8 mouse cellular contexts compared by ENCODE assay signal in genomic region chr11:68940516-68940915, GRCm38 (mm10). TPM values are rescaled to one million over a fixed set of nuclear protein-coding genes. Genes with fewer than 3 reads are reported as not detected.
DNase-seq lines count a peak whose midpoint lies in the region; ATAC-seq and TF ChIP-seq lines count a peak whose summit lies in the region.

No protein-coding gene starts in this region.

- H3K27me3 ChIP-seq in liver, embryonic 11.5 days (replicated peaks; ENCODE audit: control insufficient read depth, insufficient read depth, low read length) = no peaks in the 10 kb centered on the region
- no peaks in the 10 kb centered on the region for H3K27me3 ChIP-seq in forebrain, postnatal 0 days (ENCODE audit: insufficient read depth, low read length)
- no peaks in the 10 kb centered on the region for H3K27me3 ChIP-seq in neural tube, embryonic 15.5 days (replicated peaks)

- no peak for DNase-seq in liver, embryonic 11.5 days (ENCODE audit: low spot score)
- no peak for DNase-seq in liver
- DNase-seq in forebrain, postnatal 0 days = no peak
- DNase-seq in kidney, postnatal 4 days = peak; percentile 60 to 74
- DNase-seq in spleen, postnatal 10 days (ENCODE audit: low spot score in 2 of 2) = no peak
- DNase-seq in embryo, embryonic 9.5 days (ENCODE audit: extremely low spot score) = no peak
- no peak for DNase-seq in left cerebral cortex, adult 8-10 months (ENCODE audit: low spot score in 2 of 2)

- 71% methylated on average over 4 of the region's 4 CpGs for WGBS in liver, embryonic 11.5 days
- WGBS in forebrain, postnatal 0 days = 52% methylated on average over 4 of the region's 4 CpGs
- 50% methylated on average over 4 of the region's 4 CpGs for WGBS in neural tube, embryonic 15.5 days

- H3K4me2 ChIP-seq in liver, embryonic 11.5 days = peak overlapping the region; percentile 59
- peak overlapping the region; percentile 58 for H3K4me2 ChIP-seq in forebrain, postnatal 0 days (ENCODE audit: low read depth)
- H3K4me2 ChIP-seq in neural tube, embryonic 15.5 days = peak overlapping the region; percentile 65

- H3K9ac ChIP-seq in liver, embryonic 11.5 days (ENCODE audit: low read depth, low read length) = peak overlapping the region; percentile 51; the same call in 1 of the 2 replicates
- H3K9ac ChIP-seq in forebrain, postnatal 0 days = peak overlapping the region; percentile 64
- H3K9ac ChIP-seq in neural tube, embryonic 15.5 days (replicated peaks) = peak overlapping the region; percentile 65

- no peak for ATAC-seq in liver, embryonic 11.5 days (replicated peaks; ENCODE audit: low FRiP score)
- ATAC-seq in forebrain, postnatal 0 days = no peak
- no peak for ATAC-seq in neural tube, embryonic 15.5 days (ENCODE audit: low FRiP score)

- H3K4me1 ChIP-seq in liver, embryonic 11.5 days (replicated peaks; ENCODE audit: control insufficient read depth, insufficient read depth, low read length) = peaks cover 8% of the 10 kb centered on the region
- peaks cover 4% of the 10 kb centered on the region; the same call in 1 of the 2 replicates for H3K4me1 ChIP-seq in forebrain, postnatal 0 days (ENCODE audit: insufficient read depth)
- H3K4me1 ChIP-seq in neural tube, embryonic 15.5 days = peaks cover 20% of the 10 kb centered on the region

- peak overlapping the region; percentile 46 for H3K4me3 ChIP-seq in liver, embryonic 11.5 days (ENCODE audit: low read depth, low read length)
- H3K4me3 ChIP-seq in forebrain, postnatal 0 days (ENCODE audit: low read depth, low read length) = peak overlapping the region; percentile 54
- H3K4me3 ChIP-seq in neural tube, embryonic 15.5 days (replicated peaks) = peak overlapping the region; percentile 55

- H3K9me3 ChIP-seq in liver, embryonic 11.5 days (ENCODE audit: control insufficient read depth, low read length) = no peaks in the 10 kb centered on the region
- H3K9me3 ChIP-seq in forebrain, postnatal 0 days (ENCODE audit: low read length) = no peaks in the 10 kb centered on the region
- H3K9me3 ChIP-seq in neural tube, embryonic 15.5 days (replicated peaks) = no peaks in the 10 kb centered on the region

- H3K27ac ChIP-seq in liver, embryonic 11.5 days (ENCODE audit: low read depth, low read length) = no peak overlapping the region
- H3K27ac ChIP-seq in forebrain, postnatal 0 days (ENCODE audit: low read depth, low read length) = peak overlapping the region; percentile 84; the same call in 1 of the 2 replicates
- H3K27ac ChIP-seq in neural tube, embryonic 15.5 days (replicated peaks) = peak overlapping the region; percentile 87

- TF ChIP-seq CTCF in forebrain, postnatal 0 days (IDR thresholded peaks at IDR 0.05; ENCODE audit: low read depth) = no peak

- H3K36me3 ChIP-seq in liver, embryonic 11.5 days (ENCODE audit: control insufficient read depth, insufficient read depth, low read length) = no peaks in the 10 kb centered on the region
- no peaks in the 10 kb centered on the region for H3K36me3 ChIP-seq in forebrain, postnatal 0 days (ENCODE audit: insufficient read depth)
- peaks cover 8% of the 10 kb centered on the region; the same call in 1 of the 2 replicates for H3K36me3 ChIP-seq in neural tube, embryonic 15.5 days

RNA-seq across cellular contexts. Expression of gene Odf4, which starts 13.6 kb away (rescaled TPM):
- not detected in 2 replicates for polyA plus RNA-seq in liver, embryonic 11.5 days (2014; fragmentation: Nextera tagmentation; extraction: Ambion mirVana)
- 0.77 and 2.0 TPM in 2 replicates for total RNA-seq in forebrain, postnatal 0 days (2014; rRNA removed)
- 0.42 TPM in 1 of 2 replicates, not detected in the other for polyA plus RNA-seq in forebrain, postnatal 0 days (2015; fragmentation: Nextera tagmentation; extraction: Ambion mirVana)
- 0.64 and 1.3 TPM in 2 replicates for polyA plus RNA-seq in neural tube, embryonic 15.5 days (2015; fragmentation: Nextera tagmentation; extraction: Ambion mirVana)
- total RNA-seq in left cerebral cortex, adult 8-10 months (2022) = 1 to 10 TPM; 1.1 to 2.2 (median 1.7) TPM

RNA-seq across cellular contexts. Expression of gene Arhgef15, which starts 16.8 kb away (rescaled TPM):
- polyA plus RNA-seq in liver, embryonic 11.5 days (2014; fragmentation: Nextera tagmentation; extraction: Ambion mirVana) = 5.8 and 6.8 TPM in 2 replicates
- total RNA-seq in forebrain, postnatal 0 days (2014; rRNA removed) = 12.0 and 13.8 TPM in 2 replicates
- polyA plus RNA-seq in forebrain, postnatal 0 days (2015; fragmentation: Nextera tagmentation; extraction: Ambion mirVana) = 9.6 and 17.8 TPM in 2 replicates
- 23.2 and 27.3 TPM in 2 replicates for polyA plus RNA-seq in neural tube, embryonic 15.5 days (2015; fragmentation: Nextera tagmentation; extraction: Ambion mirVana)
- total RNA-seq in left cerebral cortex, adult 8-10 months (2022) = 10 to 100 TPM; 35.5 to 40.0 (median 38.3) TPM

RNA-seq across cellular contexts. Expression of gene Slc25a35, which starts 27.4 kb away (rescaled TPM):
- polyA plus RNA-seq in liver, embryonic 11.5 days (2014; fragmentation: Nextera tagmentation; extraction: Ambion mirVana) = 1.4 and 1.7 TPM in 2 replicates
- total RNA-seq in forebrain, postnatal 0 days (2014; rRNA removed) = 1.3 and 1.4 TPM in 2 replicates
- 1.3 and 1.4 TPM in 2 replicates for polyA plus RNA-seq in forebrain, postnatal 0 days (2015; fragmentation: Nextera tagmentation; extraction: Ambion mirVana)
- polyA plus RNA-seq in neural tube, embryonic 15.5 days (2015; fragmentation: Nextera tagmentation; extraction: Ambion mirVana) = 1.9 and 2.1 TPM in 2 replicates
- total RNA-seq in left cerebral cortex, adult 8-10 months (2022) = 1 to 10 TPM; 4.0 to 8.6 (median 7.1) TPM

RNA-seq across cellular contexts. Expression of gene Rangrf, which starts 34.5 kb away (rescaled TPM):
- 94.4 and 97.5 TPM in 2 replicates for polyA plus RNA-seq in liver, embryonic 11.5 days (2014; fragmentation: Nextera tagmentation; extraction: Ambion mirVana)
- 21.7 and 28.9 TPM in 2 replicates for total RNA-seq in forebrain, postnatal 0 days (2014; rRNA removed)
- polyA plus RNA-seq in forebrain, postnatal 0 days (2015; fragmentation: Nextera tagmentation; extraction: Ambion mirVana) = 23.7 and 25.6 TPM in 2 replicates
- polyA plus RNA-seq in neural tube, embryonic 15.5 days (2015; fragmentation: Nextera tagmentation; extraction: Ambion mirVana) = 33.7 and 33.9 TPM in 2 replicates
- total RNA-seq in left cerebral cortex, adult 8-10 months (2022) = 10 to 100 TPM; 15.9 to 23.4 (median 19.8) TPM

RNA-seq across cellular contexts. Expression of gene Rpl26, which starts 39.1 kb away (rescaled TPM):
- polyA plus RNA-seq in liver, embryonic 11.5 days (2014; fragmentation: Nextera tagmentation; extraction: Ambion mirVana) = 1,252 and 1,388 TPM in 2 replicates
- total RNA-seq in forebrain, postnatal 0 days (2014; rRNA removed) = 1,229 and 1,850 TPM in 2 replicates
- 585 and 820 TPM in 2 replicates for polyA plus RNA-seq in forebrain, postnatal 0 days (2015; fragmentation: Nextera tagmentation; extraction: Ambion mirVana)
- polyA plus RNA-seq in neural tube, embryonic 15.5 days (2015; fragmentation: Nextera tagmentation; extraction: Ambion mirVana) = 597 and 626 TPM in 2 replicates
- total RNA-seq in left cerebral cortex, adult 8-10 months (2022) = 100 to 1,000 TPM; 920 to 943 (median 931) TPM

Comparison
In these comparisons a context has a peak if more than half of its experiments do, and no peak if none do; other contexts are left out.
1. DNase-seq: peak in kidney, postnatal 4 days (2 of 2); none in liver, embryonic 11.5 days (single experiment), liver (single experiment), forebrain, postnatal 0 days (single experiment), spleen, postnatal 10 days (0 of 2), embryo, embryonic 9.5 days (single experiment) and left cerebral cortex, adult 8-10 months (0 of 2).
2. Peak in every context shown above with its lines, with median percentiles within 50 percentile points of each other: H3K4me2 ChIP-seq, H3K4me3 ChIP-seq and H3K9ac ChIP-seq.